Mouse (Mus musculus): Measurements from ENCODE around the gene Fgfr2.

GRCm38 (mm10) chr7:132371832-132372231 is 751.3 kb downstream of the Fgfr2 start:
- TF ChIP-seq CTCF (IDR thresholded peaks at IDR 0.05; ENCODE audit: control insufficient read depth, insufficient read depth, insufficient replicate concordance, low read depth, low read length) (no peak), POLR2A (IDR thresholded peaks at IDR 0.05; ENCODE audit: control insufficient read depth, low read depth, low read length) (no peak)
